Mouse (Mus musculus) adrenal gland, adult 8-10 months (tissue): ENCODE results near the gene Hdhd3. TPM values are rescaled to one million over a fixed set of nuclear protein-coding genes. Genes with fewer than 3 reads are reported as not detected.

Experiments
- DNase-seq: peaks from one replicate; pipeline ENCODE4 v3.0.0; 2022
- total RNA-seq, 4 experiments: library from RNA; stranded (reverse); gene quantifications; 2 replicates each; pipeline ENCODE4 v1.2.4; 2022

Hdhd3 gene
- total RNA-seq, 4 experiments from 2014 or later = 13.7 to 35.8 (median 23.6) TPM

DNA sequence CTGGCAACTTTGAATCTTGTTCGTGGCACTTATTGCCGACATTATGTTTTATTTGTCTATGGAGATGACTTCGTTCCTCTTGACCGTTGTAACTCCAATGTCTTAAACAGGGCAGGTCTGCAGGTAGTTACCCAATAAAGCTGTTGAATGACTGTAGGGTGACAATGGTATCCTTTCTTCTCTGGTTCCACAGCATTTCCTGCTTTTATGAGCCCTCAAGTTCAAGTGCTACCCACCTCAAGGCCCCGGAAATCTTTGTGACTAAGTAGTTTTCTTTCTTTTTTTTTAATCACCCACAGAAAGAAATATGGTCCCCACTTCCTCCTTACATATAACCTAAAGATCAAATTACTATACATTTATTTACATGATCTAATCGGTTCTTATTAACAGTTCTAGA, 27.5 kb downstream of the Hdhd3 start:
- DNase-seq = no peak

DNA sequence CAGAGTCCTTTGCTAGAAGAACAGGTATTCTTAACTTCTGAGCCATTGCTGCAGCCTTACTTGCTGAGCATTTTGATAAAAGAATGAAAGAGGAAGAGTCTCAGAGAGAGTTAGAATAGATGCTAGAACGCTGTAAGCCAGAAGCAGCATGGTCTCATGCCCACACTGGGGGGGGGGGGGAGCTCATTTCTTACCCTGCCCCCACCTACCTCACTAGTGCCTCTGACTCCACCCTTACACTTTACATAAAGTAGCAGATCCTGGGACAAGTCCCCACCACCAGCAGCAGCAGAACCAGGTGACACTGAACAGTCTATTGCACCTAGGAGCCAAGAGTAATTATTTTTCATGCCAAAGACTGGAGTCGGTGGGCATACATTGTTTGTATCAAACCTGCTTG, 28.1 kb downstream of the Hdhd3 start:
- no peak for DNase-seq

DNA sequence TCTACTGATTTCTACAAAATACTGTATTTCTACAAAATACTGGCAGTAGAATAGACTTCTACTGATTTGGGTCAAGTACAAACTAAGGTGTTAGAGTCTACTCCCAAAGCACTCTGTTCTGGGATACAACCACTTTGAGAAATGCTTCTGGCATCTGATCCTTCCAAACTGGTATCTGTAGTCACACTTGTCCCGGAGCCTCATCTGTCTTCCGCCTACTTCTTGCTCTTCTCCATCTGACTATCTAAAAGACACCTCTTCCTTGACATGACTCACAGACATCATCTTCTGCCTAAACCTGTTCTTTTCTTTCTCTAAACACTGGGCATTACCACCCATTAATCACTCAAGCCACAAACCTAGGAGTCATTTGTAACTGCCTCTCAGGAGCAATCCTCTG, 31.2 kb downstream of the Hdhd3 start:
- DNase-seq = no peak

DNA sequence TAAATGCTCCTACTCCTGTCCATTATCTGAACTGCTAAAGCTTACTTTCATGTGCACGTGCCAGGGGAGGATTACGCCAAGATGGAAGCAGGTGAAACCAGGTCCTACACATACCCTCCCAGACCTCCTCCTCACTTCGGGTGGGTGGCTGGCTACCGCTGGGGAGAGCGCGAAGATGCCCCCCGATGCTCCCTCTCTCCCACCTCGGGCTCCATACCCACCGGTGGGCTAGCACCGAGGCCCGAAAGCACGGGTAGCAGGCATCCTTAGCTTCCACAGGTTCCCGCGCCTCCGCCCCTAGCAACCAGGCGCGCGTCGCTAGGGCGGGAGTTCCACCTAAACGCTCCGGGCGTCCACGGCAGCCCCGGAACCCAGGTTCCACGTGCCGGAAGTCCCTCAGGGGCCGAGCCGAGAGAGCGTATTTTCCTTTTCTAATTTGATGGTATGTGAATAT, 32.6 kb downstream of the Hdhd3 start, which contains the start of gene Wdr31:
Gene Wdr31, minus strand, starts transcription at position 299 of the 454 bp plus-strand sequence.
- DNase-seq = peak; percentile 51

DNA sequence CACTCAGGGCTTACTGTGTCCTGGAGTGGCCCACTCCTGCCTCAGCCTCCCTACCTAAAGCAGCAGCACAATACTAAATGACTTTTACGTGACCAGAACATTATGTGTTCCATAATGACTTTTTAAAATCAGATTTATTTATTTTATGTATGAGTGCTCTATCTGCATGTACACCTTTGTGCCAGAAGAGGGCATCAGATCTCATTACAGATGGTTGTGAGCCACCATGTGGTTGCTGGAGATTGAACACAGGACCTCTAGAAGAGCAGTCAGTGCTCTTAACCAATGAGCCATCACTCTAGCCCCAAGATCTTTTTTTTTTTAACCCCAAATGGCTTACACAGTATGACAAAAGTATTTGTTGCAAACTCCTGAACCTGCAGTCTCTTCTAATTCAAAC, 35.1 kb downstream of the Hdhd3 start:
- no peak for DNase-seq

DNA sequence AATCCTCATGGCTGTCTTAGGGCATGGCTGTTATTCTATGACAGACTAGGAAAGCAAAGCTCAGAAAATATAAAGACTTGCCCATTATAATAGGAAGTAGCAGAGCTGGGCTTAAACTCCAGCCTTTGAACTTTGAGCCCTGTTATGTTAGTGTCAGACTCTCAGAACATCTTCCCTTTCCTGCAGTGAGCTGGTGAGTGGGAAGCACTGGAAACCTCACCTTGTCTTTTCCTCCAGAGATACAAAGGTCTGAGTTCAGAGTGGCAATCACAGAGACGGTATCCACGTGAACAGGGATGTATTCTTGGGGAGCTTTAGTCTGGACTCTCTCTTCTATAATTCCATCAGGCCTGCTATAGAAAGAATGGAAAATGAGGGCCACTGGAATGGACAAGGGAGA, 40.1 kb downstream of the Hdhd3 start:
- no peak for DNase-seq

DNA sequence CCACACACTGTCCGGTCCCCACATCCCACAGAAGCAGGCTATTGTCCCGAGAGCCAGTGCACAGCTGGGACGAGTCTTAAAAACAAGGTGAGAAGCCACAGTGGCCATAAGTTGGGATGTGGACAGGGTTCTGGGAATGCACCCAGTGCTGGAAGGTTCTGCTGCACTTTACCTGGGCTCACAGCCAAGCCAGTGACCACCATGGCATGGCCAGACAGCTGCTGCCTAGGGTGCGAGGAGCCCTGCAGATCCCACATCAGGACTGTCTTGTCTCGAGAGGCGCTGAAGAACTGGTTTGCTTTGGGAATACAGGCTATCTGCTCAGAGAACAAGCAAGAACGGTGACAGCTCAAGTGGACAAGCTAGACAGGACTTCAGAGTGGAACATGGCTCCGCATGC, 42.9 kb downstream of the Hdhd3 start:
- no peak for DNase-seq

DNA sequence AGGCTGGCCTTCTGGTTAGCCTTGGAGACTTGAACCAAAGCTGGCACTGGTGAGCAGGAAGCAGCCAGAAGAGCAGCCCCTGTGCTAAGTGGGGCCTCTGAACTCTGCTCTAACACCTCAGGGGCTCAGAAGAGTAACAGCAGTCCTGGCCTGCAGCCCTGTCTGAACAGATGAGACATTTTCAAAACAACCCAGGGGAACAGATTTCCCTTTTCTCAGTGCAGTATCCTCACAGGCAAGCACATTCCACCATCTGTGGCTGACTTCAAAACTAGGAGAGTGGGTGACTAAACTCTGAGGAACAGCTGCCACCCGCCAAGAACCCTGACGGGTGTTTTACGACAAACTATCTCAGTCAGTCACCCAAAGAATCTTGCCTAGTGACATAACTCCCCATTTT, 44.2 kb downstream of the Hdhd3 start:
- DNase-seq = no peak

DNA sequence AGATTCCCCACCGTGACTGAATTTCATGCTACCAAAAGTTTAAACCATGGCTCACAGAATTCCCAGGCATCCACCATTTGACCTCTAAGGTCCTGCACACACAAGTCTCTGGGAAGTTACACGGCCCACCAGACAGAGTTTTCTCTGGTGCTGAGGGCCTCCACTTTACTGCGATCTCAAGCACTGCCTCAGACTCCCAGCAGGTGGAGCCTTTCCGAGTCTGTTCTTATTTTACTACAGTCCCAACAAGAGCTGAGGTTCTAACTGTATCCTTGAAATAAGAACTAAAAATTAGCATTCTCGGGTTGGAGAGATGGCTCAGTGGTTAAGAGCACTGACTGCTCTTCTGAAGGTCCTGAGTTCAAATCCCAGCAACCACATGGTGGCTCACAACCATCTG, 48.3 kb downstream of the Hdhd3 start:
- DNase-seq = no peak

Other genes with a start within 250 kb of the Hdhd3 start
- gene Slc31a2, start 240.9 kb downstream of the Hdhd3 start, total RNA-seq = 10 to 100 TPM; 41.7 to 74.1 (median 56.4) TPM
- 10 to 100 TPM; 35.0 to 56.7 (median 46.2) TPM for gene Fkbp15, start 142.9 kb downstream of the Hdhd3 start, total RNA-seq
- 10 to 100 TPM; 44.5 to 59.7 (median 49.9) TPM for gene Slc31a1, start 142.7 kb downstream of the Hdhd3 start, total RNA-seq
- 10 to 100 TPM; 74.3 to 90.8 (median 78.5) TPM for gene Cdc26, start 94.8 kb downstream of the Hdhd3 start, total RNA-seq
- 10 to 100 TPM; 28.6 to 37.7 (median 31.1) TPM for gene Prpf4, start 94.7 kb downstream of the Hdhd3 start, total RNA-seq
- 1 to 10 TPM in 2 of 4 experiments, under 1 TPM in 1, not detected in 1; 0.21 to 2.4 (median 1.2) TPM for gene Rnf183, start 68.2 kb downstream of the Hdhd3 start, total RNA-seq
- 1 to 10 TPM; 1.8 to 7.0 (median 4.8) TPM for gene Wdr31, start 32.6 kb downstream of the Hdhd3 start, total RNA-seq
- 10 to 100 TPM in 2 of 4 experiments, 1 to 10 TPM in 2; 5.5 to 32.9 (median 15.0) TPM for gene Bspry, start 23.4 kb downstream of the Hdhd3 start, total RNA-seq
- gene Alad, start 16.5 kb upstream of the Hdhd3 start, total RNA-seq = 100 to 1,000 TPM; 135 to 180 (median 162) TPM
- gene Pole3, start 21.6 kb upstream of the Hdhd3 start, total RNA-seq = 10 to 100 TPM; 55.6 to 59.0 (median 58.2) TPM
- gene 4933430I17Rik, start 21.9 kb upstream of the Hdhd3 start, total RNA-seq = 1 to 10 TPM in 1 of 4 experiments, under 1 TPM in 3; 0.35 to 1.3 (median 0.47) TPM
- gene Rgs3, start 56.4 kb upstream of the Hdhd3 start, total RNA-seq = 10 to 100 TPM; 30.0 to 44.5 (median 38.0) TPM